Mouse (Mus musculus): ENCODE measurements around the gene Slc31a1. TPM values are rescaled to one million over a fixed set of nuclear protein-coding genes. Genes with fewer than 3 reads are reported as not detected.

The Slc31a1 gene
- polyA plus RNA-seq, 1 experiment from 2014 or later: 48.9 TPM

GRCm38 (mm10) chr4:62331977-62332376, 28.6 kb upstream of the Slc31a1 start:
- no peak for DNase-seq (ENCODE audit: low spot score)
- WGBS: 87% methylated on average over 5 of the region's 5 CpGs
- peaks cover 85% of the 10 kb centered on the region for H3K36me3 ChIP-seq (replicated peaks; ENCODE audit: control insufficient read depth, insufficient read depth)
- H3K9ac ChIP-seq: no peak overlapping the region
- no peaks in the 10 kb centered on the region for H3K27me3 ChIP-seq (ENCODE audit: control insufficient read depth, insufficient read depth, low read length)
- H3K9me3 ChIP-seq (ENCODE audit: control insufficient read depth, low read length): no peaks in the 10 kb centered on the region
- H3K27ac ChIP-seq: no peak overlapping the region
- H3K4me1 ChIP-seq (replicated peaks; ENCODE audit: control insufficient read depth, insufficient read depth, low read length): no peaks in the 10 kb centered on the region
- H3K4me3 ChIP-seq (replicated peaks; ENCODE audit: low read length): no peak overlapping the region
- no peak overlapping the region for H3K4me2 ChIP-seq (replicated peaks)
- ATAC-seq (ENCODE audit: low FRiP score): no peak

DNA sequence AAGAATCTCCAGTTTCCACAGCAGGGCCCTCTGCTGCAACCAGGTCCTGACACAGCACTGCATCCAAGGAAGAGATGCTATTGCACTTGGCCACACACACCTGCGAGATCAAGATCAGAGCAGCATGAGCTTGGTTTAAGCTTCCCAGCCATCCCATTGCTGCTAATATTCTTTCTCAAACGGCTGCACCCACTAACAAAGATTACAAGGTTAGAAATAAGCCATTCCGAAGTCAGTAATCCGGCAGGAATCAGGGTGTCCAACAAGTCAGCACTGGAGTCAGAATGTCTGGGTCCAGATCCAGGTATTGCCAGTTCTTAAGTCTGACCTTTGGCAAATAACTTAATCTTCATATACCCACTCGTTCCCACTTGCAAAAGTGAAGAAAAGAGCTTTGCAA, 22.0 kb upstream of the Slc31a1 start:
- Histone ChIP-seq H3K4me2 (replicated peaks) (no peak overlapping the region), H3K4me1 (replicated peaks; ENCODE audit: control insufficient read depth, insufficient read depth, low read length) (no peaks in the 10 kb centered on the region), H3K36me3 (replicated peaks; ENCODE audit: control insufficient read depth, insufficient read depth) (peaks cover 72% of the 10 kb centered on the region), H3K27ac (no peak overlapping the region), H3K9me3 (ENCODE audit: control insufficient read depth, low read length) (no peaks in the 10 kb centered on the region), H3K4me3 (replicated peaks; ENCODE audit: low read length) (no peak overlapping the region), H3K27me3 (ENCODE audit: control insufficient read depth, insufficient read depth, low read length) (no peaks in the 10 kb centered on the region), H3K9ac (no peak overlapping the region)
- DNase-seq (ENCODE audit: low spot score): no peak
- no peak for ATAC-seq (ENCODE audit: low FRiP score)
- 92% methylated on average over 5 of the region's 5 CpGs for WGBS

DNA sequence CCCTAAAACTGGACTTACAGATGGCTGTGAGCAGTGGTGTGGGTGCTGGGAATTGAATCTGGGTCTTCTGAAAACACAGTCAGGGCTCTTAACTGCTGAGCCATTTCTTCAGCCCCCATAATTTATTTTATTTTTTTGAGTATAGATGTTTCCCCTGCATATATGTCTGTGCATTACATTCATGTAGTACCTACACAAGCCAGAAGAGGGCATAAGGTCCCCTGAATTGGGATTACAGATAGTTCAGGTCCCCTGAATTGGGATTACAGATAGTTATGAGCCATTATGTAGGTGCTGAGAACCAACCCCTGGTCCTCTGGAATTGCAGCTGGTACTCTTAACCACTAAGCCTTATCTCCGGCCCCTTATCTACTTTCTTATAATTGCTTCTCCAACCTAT, 16.5 kb upstream of the Slc31a1 start:
- ATAC-seq (ENCODE audit: low FRiP score): no peak
- Histone ChIP-seq H3K27ac (no peak overlapping the region), H3K36me3 (replicated peaks; ENCODE audit: control insufficient read depth, insufficient read depth) (peaks cover 62% of the 10 kb centered on the region), H3K9ac (no peak overlapping the region), H3K4me3 (replicated peaks; ENCODE audit: low read length) (no peak overlapping the region), H3K4me1 (replicated peaks; ENCODE audit: control insufficient read depth, insufficient read depth, low read length) (no peaks in the 10 kb centered on the region), H3K9me3 (ENCODE audit: control insufficient read depth, low read length) (no peaks in the 10 kb centered on the region), H3K27me3 (ENCODE audit: control insufficient read depth, insufficient read depth, low read length) (no peaks in the 10 kb centered on the region), H3K4me2 (replicated peaks) (no peak overlapping the region)
- DNase-seq (ENCODE audit: low spot score): no peak
- 100% methylated on average over 1 of the region's 1 CpGs for WGBS

- H3K36me3 ChIP-seq (replicated peaks; ENCODE audit: control insufficient read depth, insufficient read depth): peaks cover 46% of the 10 kb centered on the region
- H3K27ac ChIP-seq: no peak overlapping the region
- no peak overlapping the region for H3K9ac ChIP-seq
- DNase-seq (ENCODE audit: low spot score): no peak
- H3K27me3 ChIP-seq (ENCODE audit: control insufficient read depth, insufficient read depth, low read length): no peaks in the 10 kb centered on the region
- H3K4me2 ChIP-seq (replicated peaks): no peak overlapping the region
- no peak overlapping the region for H3K4me3 ChIP-seq (replicated peaks; ENCODE audit: low read length)
- no peak for ATAC-seq (ENCODE audit: low FRiP score)
- WGBS: 83% methylated on average over 4 of the region's 4 CpGs
- H3K4me1 ChIP-seq (replicated peaks; ENCODE audit: control insufficient read depth, insufficient read depth, low read length): no peaks in the 10 kb centered on the region
- H3K9me3 ChIP-seq (ENCODE audit: control insufficient read depth, low read length): no peaks in the 10 kb centered on the region
Measured at GRCm38 (mm10) chr4:62345827-62346226, 14.7 kb upstream of the Slc31a1 start.

DNA sequence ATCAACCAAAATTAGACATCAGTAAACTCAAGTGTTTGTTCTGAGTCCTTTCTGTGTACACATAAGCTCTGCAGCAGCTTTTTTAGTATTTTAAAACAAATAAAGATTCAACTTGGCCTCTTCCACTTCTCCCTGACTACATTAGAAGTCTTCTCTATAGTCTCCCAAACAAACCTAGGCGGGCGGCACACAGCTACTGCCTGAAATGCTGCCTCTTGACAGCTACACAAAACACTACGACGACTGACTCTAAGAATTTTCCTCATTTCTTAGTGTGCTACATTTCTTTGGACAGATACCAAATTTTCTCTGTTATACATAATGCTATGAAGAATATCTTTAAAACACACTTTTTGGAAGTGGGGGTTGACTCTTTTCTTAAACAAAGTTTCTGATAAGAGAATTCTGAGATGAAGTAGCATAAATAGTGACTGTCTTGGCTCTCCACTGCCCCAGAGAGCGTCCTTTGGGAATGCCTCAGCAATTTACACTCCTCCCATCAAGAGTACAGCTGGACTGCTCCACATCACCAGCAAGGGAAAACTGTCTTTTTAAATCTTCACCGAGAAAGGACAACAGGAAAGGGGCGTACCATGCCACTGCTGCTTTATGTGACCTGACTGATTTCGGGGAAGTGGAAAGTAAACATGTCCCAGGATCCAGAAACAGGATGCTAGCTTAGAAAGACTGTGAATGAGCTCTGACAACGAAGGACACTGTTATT, 12.8 kb upstream of the Slc31a1 start:
- 0 out of 2 replicates have a peak overlapping the region, but pooled peaks have one; percentile 26 for H3K27ac ChIP-seq
- peaks cover 47% of the 10 kb centered on the region for H3K36me3 ChIP-seq (replicated peaks; ENCODE audit: control insufficient read depth, insufficient read depth)
- no peak overlapping the region for H3K4me2 ChIP-seq (replicated peaks)
- no peak overlapping the region for H3K9ac ChIP-seq
- no peak overlapping the region for H3K4me3 ChIP-seq (replicated peaks; ENCODE audit: low read length)
- H3K4me1 ChIP-seq (replicated peaks; ENCODE audit: control insufficient read depth, insufficient read depth, low read length): no peaks in the 10 kb centered on the region
- ATAC-seq (ENCODE audit: low FRiP score) (no peak), DNase-seq (ENCODE audit: low spot score) (no peak)
- H3K9me3 ChIP-seq (ENCODE audit: control insufficient read depth, low read length): no peaks in the 10 kb centered on the region
- H3K27me3 ChIP-seq (ENCODE audit: control insufficient read depth, insufficient read depth, low read length): no peaks in the 10 kb centered on the region
- WGBS: 84% methylated on average over 9 of the region's 9 CpGs

DNA sequence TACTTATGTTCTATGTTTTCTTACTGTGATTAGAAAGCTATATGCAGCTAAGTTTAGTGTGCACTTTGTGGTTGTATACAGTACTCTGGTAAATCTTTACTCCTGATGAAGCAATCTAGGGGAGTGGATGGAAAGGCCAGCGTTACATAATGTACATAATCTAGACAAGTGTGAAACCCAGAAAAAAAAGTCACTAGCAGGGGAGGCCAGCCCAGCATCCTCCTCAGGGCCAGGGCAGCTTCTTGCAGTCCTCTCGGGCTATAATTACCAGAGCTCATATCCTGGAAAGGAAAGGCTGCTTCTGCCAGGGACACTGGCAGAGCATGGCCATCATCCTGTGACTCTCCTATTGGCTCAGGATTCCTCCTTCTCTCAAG, 12.2 kb upstream of the Slc31a1 start:
- 88% methylated on average over 2 of the region's 2 CpGs for WGBS
- no peak overlapping the region for H3K27ac ChIP-seq

GRCm38 (mm10) chr4:62349371-62349770, 11.2 kb upstream of the Slc31a1 start:
- Histone ChIP-seq H3K4me3 (replicated peaks; ENCODE audit: low read length) (no peak overlapping the region), H3K27me3 (ENCODE audit: control insufficient read depth, insufficient read depth, low read length) (no peaks in the 10 kb centered on the region), H3K36me3 (replicated peaks; ENCODE audit: control insufficient read depth, insufficient read depth) (peaks cover 45% of the 10 kb centered on the region), H3K4me1 (replicated peaks; ENCODE audit: control insufficient read depth, insufficient read depth, low read length) (no peaks in the 10 kb centered on the region), H3K27ac (no peak overlapping the region), H3K9ac (no peak overlapping the region), H3K9me3 (ENCODE audit: control insufficient read depth, low read length) (no peaks in the 10 kb centered on the region), H3K4me2 (replicated peaks) (no peak overlapping the region)
- WGBS: 99% methylated on average over 2 of the region's 2 CpGs
- no peak for DNase-seq (ENCODE audit: low spot score)
- ATAC-seq (ENCODE audit: low FRiP score): no peak

More for the DNA sequence above, 12.2 kb upstream of the Slc31a1 start:
- no peaks in the 10 kb centered on the region for H3K9me3 ChIP-seq (ENCODE audit: control insufficient read depth, low read length)
- DNase-seq (ENCODE audit: low spot score): no peak
- H3K27me3 ChIP-seq (ENCODE audit: control insufficient read depth, insufficient read depth, low read length): no peaks in the 10 kb centered on the region
- no peak for ATAC-seq (ENCODE audit: low FRiP score)
- H3K36me3 ChIP-seq (replicated peaks; ENCODE audit: control insufficient read depth, insufficient read depth): peaks cover 47% of the 10 kb centered on the region
- H3K9ac ChIP-seq: no peak overlapping the region
- no peak overlapping the region for H3K4me3 ChIP-seq (replicated peaks; ENCODE audit: low read length)
- no peak overlapping the region for H3K4me2 ChIP-seq (replicated peaks)
- H3K4me1 ChIP-seq (replicated peaks; ENCODE audit: control insufficient read depth, insufficient read depth, low read length): no peaks in the 10 kb centered on the region

- DNase-seq (ENCODE audit: low spot score): no peak
- ATAC-seq (ENCODE audit: low FRiP score): no peak
- H3K9me3 ChIP-seq (ENCODE audit: control insufficient read depth, low read length): no peaks in the 10 kb centered on the region
- H3K9ac ChIP-seq: no peak overlapping the region
- no peak overlapping the region for H3K4me3 ChIP-seq (replicated peaks; ENCODE audit: low read length)
- WGBS: 80% methylated on average over 1 of the region's 1 CpGs
- peaks cover 24% of the 10 kb centered on the region for H3K4me1 ChIP-seq (replicated peaks; ENCODE audit: control insufficient read depth, insufficient read depth, low read length)
- H3K27me3 ChIP-seq (ENCODE audit: control insufficient read depth, insufficient read depth, low read length): no peaks in the 10 kb centered on the region
- H3K4me2 ChIP-seq (replicated peaks): no peak overlapping the region
- no peaks in the 10 kb centered on the region; the same call in 1 of the 2 replicates for H3K36me3 ChIP-seq (replicated peaks; ENCODE audit: control insufficient read depth, insufficient read depth)
- no peak overlapping the region for H3K27ac ChIP-seq
Measured at GRCm38 (mm10) chr4:62357631-62358148, 2.8 kb upstream of the Slc31a1 start.

DNA sequence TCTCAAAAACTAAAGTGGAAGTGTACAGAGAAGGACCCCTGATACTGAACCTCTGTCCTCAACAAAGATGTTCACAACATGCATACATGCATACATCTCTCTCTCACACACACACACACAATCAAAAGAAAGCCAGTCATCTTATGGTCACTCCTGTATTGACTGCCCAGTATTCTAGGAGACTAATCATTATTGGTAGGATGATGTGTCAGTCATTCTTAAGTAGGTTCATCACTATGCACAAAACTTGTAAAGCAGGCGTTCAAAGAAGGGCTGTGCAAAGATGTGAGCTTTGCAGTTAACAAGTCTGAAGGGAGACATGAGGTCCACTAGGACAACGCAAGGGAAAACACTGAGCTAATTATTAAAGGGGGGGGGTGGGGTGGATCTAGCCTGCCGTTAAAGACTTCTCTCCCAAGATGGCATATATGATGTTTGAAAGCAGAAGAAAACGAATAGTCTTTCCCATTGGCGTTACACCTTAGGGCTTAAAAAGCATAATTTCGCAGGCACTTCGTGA, 1.2 kb upstream of the Slc31a1 start:
- Histone ChIP-seq H3K27me3 (ENCODE audit: control insufficient read depth, insufficient read depth, low read length) (no peaks in the 10 kb centered on the region), H3K27ac (no peak overlapping the region; the same call in 1 of the 2 replicates), H3K9me3 (ENCODE audit: control insufficient read depth, low read length) (no peaks in the 10 kb centered on the region), H3K4me2 (replicated peaks) (peak overlapping the region; percentile 88), H3K36me3 (replicated peaks; ENCODE audit: control insufficient read depth, insufficient read depth) (no peaks in the 10 kb centered on the region; the same call in 1 of the 2 replicates), H3K9ac (peak overlapping the region; percentile 76), H3K4me3 (replicated peaks; ENCODE audit: low read length) (peak overlapping the region; percentile 70), H3K4me1 (replicated peaks; ENCODE audit: control insufficient read depth, insufficient read depth, low read length) (peaks cover 24% of the 10 kb centered on the region)
- ATAC-seq (ENCODE audit: low FRiP score) (no peak), DNase-seq (ENCODE audit: low spot score) (no peak)
- WGBS: 51% methylated on average over 7 of the region's 7 CpGs
